Mouse (Mus musculus) neural tube, embryonic 12.5 days (tissue): Measurements from ENCODE around the gene Cecr2. TPM values are rescaled to one million over a fixed set of nuclear protein-coding genes. Genes with fewer than 3 reads are reported as not detected.

ENCODE experiments used
- ATAC-seq: fragments of 200-750 bp; cut with Nextera tagmentation; 2 replicates; pipeline ENCODE4 v1.8.0; 2017; ENCODE audit warnings: low read depth, mild to moderate bottlenecking, moderate TSS enrichment, moderate library complexity; ENCODE audit not compliant: low FRiP score
- H3K27ac ChIP-seq: fragments of 300-500 bp; sonication (generic); 2 replicates; pipeline ENCODE4 v1.5.1; 2016
- H3K27me3 ChIP-seq: fragments of 300-500 bp; sonication (generic); replicated peaks from 2 replicates; pipeline ENCODE4 v1.6.1; 2016; ENCODE audit warnings: mild to moderate bottlenecking
- H3K36me3 ChIP-seq: fragments of 300-500 bp; sonication (generic); 2 replicates; pipeline ENCODE4 v1.6.1; 2016; ENCODE audit warnings: mild to moderate bottlenecking
- H3K4me1 ChIP-seq: fragments of 300-500 bp; sonication (generic); 2 replicates; pipeline ENCODE4 v1.6.1; 2016
- H3K4me2 ChIP-seq: fragments of 300-500 bp; sonication (generic); replicated peaks from 2 replicates; pipeline ENCODE4 v1.6.1; 2016; ENCODE audit warnings: mild to moderate bottlenecking
- H3K4me3 ChIP-seq: fragments of 300-500 bp; sonication (generic); 2 replicates; pipeline ENCODE4 v1.5.1; 2016
- H3K9ac ChIP-seq: fragments of 300-500 bp; sonication (generic); 2 replicates; pipeline ENCODE4 v1.6.1; 2016; ENCODE audit warnings: mild to moderate bottlenecking
- H3K9me3 ChIP-seq: fragments of 300-500 bp; sonication (generic); 2 replicates; pipeline ENCODE4 v1.6.1; 2016; ENCODE audit warnings: mild to moderate bottlenecking
- WGBS: fragments of 180-500 bp; shearing (Covaris S2); methylation state at CpG from one replicate; pipeline ENCODE4 v1.1.7; 2016; 5-methylcytosine and 5-hydroxymethylcytosine counted together
- polyA plus RNA-seq: library from polyadenylated mRNA; unstranded; fragments of >200 nt; fragmentation: Nextera tagmentation; extraction: Ambion mirVana; gene quantifications from 2 replicates; pipeline ENCODE4 v1.2.1, GENCODE M21; 2016

Cecr2 gene
- polyA plus RNA-seq, 1 experiment from 2014 or later = 17.9 TPM

GRCm38 (mm10) chr6:120675979-120676378, 9.8 kb downstream of the Cecr2 start:
- H3K4me3 ChIP-seq = no peak overlapping the region
- no peaks in the 10 kb centered on the region for H3K36me3 ChIP-seq
- no peak for ATAC-seq
- no peaks in the 10 kb centered on the region for H3K27me3 ChIP-seq
- no peak overlapping the region for H3K9ac ChIP-seq
- no peaks in the 10 kb centered on the region for H3K9me3 ChIP-seq
- no peaks in the 10 kb centered on the region for H3K4me1 ChIP-seq
- no peak overlapping the region for H3K27ac ChIP-seq
- 56% methylated on average over 2 of the region's 2 CpGs for WGBS
- no peak overlapping the region for H3K4me2 ChIP-seq

- 93% methylated on average over 2 of the region's 2 CpGs for WGBS
- ATAC-seq = no peak
- no peak overlapping the region for H3K9ac ChIP-seq
- H3K27me3 ChIP-seq = no peaks in the 10 kb centered on the region
- H3K4me2 ChIP-seq = no peak overlapping the region
- H3K9me3 ChIP-seq = no peaks in the 10 kb centered on the region
- H3K4me1 ChIP-seq = no peaks in the 10 kb centered on the region
- no peak overlapping the region for H3K4me3 ChIP-seq
- H3K27ac ChIP-seq = no peak overlapping the region
- no peaks in the 10 kb centered on the region for H3K36me3 ChIP-seq
Measured at GRCm38 (mm10) chr6:120683351-120683750, 17.2 kb downstream of the Cecr2 start.

GRCm38 (mm10) chr6:120684750-120685149, 18.6 kb downstream of the Cecr2 start:
- Histone ChIP-seq H3K27ac (no peak overlapping the region), H3K9me3 (no peaks in the 10 kb centered on the region), H3K4me2 (no peak overlapping the region), H3K9ac (no peak overlapping the region), H3K4me1 (no peaks in the 10 kb centered on the region), H3K4me3 (no peak overlapping the region), H3K27me3 (no peaks in the 10 kb centered on the region), H3K36me3 (no peaks in the 10 kb centered on the region)
- WGBS = 95% methylated on average over 3 of the region's 3 CpGs
- ATAC-seq = no peak

- Histone ChIP-seq H3K9me3 (no peaks in the 10 kb centered on the region), H3K27me3 (no peaks in the 10 kb centered on the region), H3K4me3 (no peak overlapping the region), H3K4me1 (no peaks in the 10 kb centered on the region), H3K36me3 (no peaks in the 10 kb centered on the region), H3K4me2 (no peak overlapping the region), H3K27ac (no peak overlapping the region), H3K9ac (no peak overlapping the region)
- ATAC-seq = no peak
- WGBS = 96% methylated on average over 5 of the region's 5 CpGs
Measured at GRCm38 (mm10) chr6:120686872-120687650, 20.9 kb downstream of the Cecr2 start.

GRCm38 (mm10) chr6:120700221-120700620, 34.1 kb downstream of the Cecr2 start:
- ATAC-seq = no peak
- H3K4me1 ChIP-seq = peaks cover 8% of the 10 kb centered on the region
- no peaks in the 10 kb centered on the region for H3K36me3 ChIP-seq
- no peak overlapping the region for H3K9ac ChIP-seq
- H3K4me2 ChIP-seq = 0 out of 2 replicates have a peak overlapping the region, but pooled peaks have one; percentile 12
- H3K27me3 ChIP-seq = no peaks in the 10 kb centered on the region
- no peak overlapping the region for H3K4me3 ChIP-seq
- H3K27ac ChIP-seq = no peak overlapping the region
- H3K9me3 ChIP-seq = no peaks in the 10 kb centered on the region
- WGBS = 3% methylated on average over 4 of the region's 4 CpGs

GRCm38 (mm10) chr6:120704376-120704775, 38.2 kb downstream of the Cecr2 start:
- no peak overlapping the region for H3K27ac ChIP-seq
- no peak overlapping the region for H3K4me2 ChIP-seq
- H3K9ac ChIP-seq = no peak overlapping the region
- peaks cover 8% of the 10 kb centered on the region for H3K4me1 ChIP-seq
- no peaks in the 10 kb centered on the region for H3K27me3 ChIP-seq
- no peaks in the 10 kb centered on the region for H3K9me3 ChIP-seq
- no peak for ATAC-seq
- no peaks in the 10 kb centered on the region for H3K36me3 ChIP-seq
- H3K4me3 ChIP-seq = no peak overlapping the region

- no peak overlapping the region for H3K4me2 ChIP-seq
- no peaks in the 10 kb centered on the region for H3K27me3 ChIP-seq
- H3K36me3 ChIP-seq = no peaks in the 10 kb centered on the region
- no peak overlapping the region for H3K4me3 ChIP-seq
- 53% methylated on average over 1 of the region's 1 CpGs for WGBS
- no peak overlapping the region for H3K9ac ChIP-seq
- H3K27ac ChIP-seq = no peak overlapping the region
- H3K4me1 ChIP-seq = peaks cover under 1% of the 10 kb centered on the region; the same call in 1 of the 2 replicates
- no peaks in the 10 kb centered on the region for H3K9me3 ChIP-seq
- no peak for ATAC-seq
Measured at GRCm38 (mm10) chr6:120708759-120709158, 42.6 kb downstream of the Cecr2 start.

GRCm38 (mm10) chr6:120714806-120715205, 48.6 kb downstream of the Cecr2 start:
- Histone ChIP-seq H3K27ac (no peak overlapping the region), H3K4me2 (no peak overlapping the region), H3K4me1 (peaks cover 24% of the 10 kb centered on the region), H3K9me3 (no peaks in the 10 kb centered on the region), H3K4me3 (no peak overlapping the region), H3K9ac (no peak overlapping the region; the same call in 1 of the 2 replicates), H3K27me3 (no peaks in the 10 kb centered on the region), H3K36me3 (no peaks in the 10 kb centered on the region)
- no peak for ATAC-seq
- 85% methylated on average over 3 of the region's 3 CpGs for WGBS

- Histone ChIP-seq H3K27me3 (no peaks in the 10 kb centered on the region), H3K4me1 (peaks cover 24% of the 10 kb centered on the region), H3K27ac (no peak overlapping the region), H3K4me3 (no peak overlapping the region), H3K4me2 (no peak overlapping the region), H3K9ac (no peak overlapping the region; the same call in 1 of the 2 replicates), H3K9me3 (no peaks in the 10 kb centered on the region), H3K36me3 (no peaks in the 10 kb centered on the region)
- WGBS = 65% methylated on average over 5 of the region's 5 CpGs
- ATAC-seq = no peak
Measured at GRCm38 (mm10) chr6:120715227-120715626, 49.1 kb downstream of the Cecr2 start.

GRCm38 (mm10) chr6:120715851-120716250, 49.7 kb downstream of the Cecr2 start:
- ATAC-seq = peak; percentile 89
- no peak overlapping the region for H3K27ac ChIP-seq
- no peak overlapping the region for H3K4me3 ChIP-seq
- peaks cover 24% of the 10 kb centered on the region for H3K4me1 ChIP-seq
- no peaks in the 10 kb centered on the region for H3K9me3 ChIP-seq
- no peaks in the 10 kb centered on the region for H3K36me3 ChIP-seq
- no peak overlapping the region for H3K9ac ChIP-seq
- H3K4me2 ChIP-seq = 0 out of 2 replicates have a peak overlapping the region, but pooled peaks have one; percentile 9
- H3K27me3 ChIP-seq = no peaks in the 10 kb centered on the region

- no peak overlapping the region for H3K4me3 ChIP-seq
- H3K9ac ChIP-seq = no peak overlapping the region
- 0% methylated on average over 4 of the region's 4 CpGs for WGBS
- H3K9me3 ChIP-seq = no peaks in the 10 kb centered on the region
- peak overlapping the region; percentile 42; the same call in 1 of the 2 replicates for H3K27ac ChIP-seq
- H3K36me3 ChIP-seq = no peaks in the 10 kb centered on the region
- peak overlapping the region; percentile 24; the same call in 1 of the 2 replicates for H3K4me2 ChIP-seq
- H3K27me3 ChIP-seq = no peaks in the 10 kb centered on the region
- peaks cover 24% of the 10 kb centered on the region for H3K4me1 ChIP-seq
- peak; percentile 86 for ATAC-seq
Measured at GRCm38 (mm10) chr6:120716531-120716984, 50.4 kb downstream of the Cecr2 start.

- WGBS = 94% methylated on average over 2 of the region's 2 CpGs
- Histone ChIP-seq H3K4me3 (no peak overlapping the region), H3K27ac (no peak overlapping the region), H3K4me2 (no peak overlapping the region), H3K9me3 (no peaks in the 10 kb centered on the region), H3K4me1 (no peaks in the 10 kb centered on the region), H3K36me3 (no peaks in the 10 kb centered on the region), H3K27me3 (no peaks in the 10 kb centered on the region), H3K9ac (no peak overlapping the region)
- ATAC-seq = no peak
Measured at GRCm38 (mm10) chr6:120725986-120726385, 59.8 kb downstream of the Cecr2 start.

- no peak overlapping the region for H3K4me3 ChIP-seq
- H3K36me3 ChIP-seq = peaks cover 21% of the 10 kb centered on the region
- H3K27me3 ChIP-seq = no peaks in the 10 kb centered on the region
- no peak overlapping the region for H3K27ac ChIP-seq
- no peak overlapping the region for H3K9ac ChIP-seq
- H3K4me1 ChIP-seq = no peaks in the 10 kb centered on the region
- H3K4me2 ChIP-seq = no peak overlapping the region
- ATAC-seq = no peak
- 87% methylated on average over 3 of the region's 3 CpGs for WGBS
- no peaks in the 10 kb centered on the region for H3K9me3 ChIP-seq
Measured at GRCm38 (mm10) chr6:120736011-120736410, 69.8 kb downstream of the Cecr2 start.
